Mouse (Mus musculus): Measurements from ENCODE around the gene Hbq1a.

Gene Hbq1a

DNA sequence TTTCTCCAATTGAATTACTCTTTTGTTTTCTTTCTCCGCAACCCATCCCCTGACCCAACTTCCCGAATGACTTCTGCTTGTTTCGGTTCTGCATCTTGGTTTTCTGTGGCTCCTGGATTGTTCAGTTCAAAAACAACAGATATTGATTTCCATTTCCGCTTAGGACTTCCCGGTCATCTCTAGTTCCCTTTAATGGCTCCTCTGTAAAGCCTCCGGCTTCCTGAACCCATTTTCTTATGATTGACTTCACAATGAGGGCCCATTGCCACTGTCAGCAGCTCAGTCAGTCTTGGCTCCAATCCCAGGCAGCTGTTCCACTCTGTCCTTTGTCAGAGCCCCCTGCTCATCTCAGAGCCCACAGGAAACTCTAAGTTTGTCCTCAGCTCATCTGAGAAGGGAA, 31.2 kb downstream of the Hbq1a start:
- peak in 1 of 2 experiments; percentile 61 for DNase-seq

DNA sequence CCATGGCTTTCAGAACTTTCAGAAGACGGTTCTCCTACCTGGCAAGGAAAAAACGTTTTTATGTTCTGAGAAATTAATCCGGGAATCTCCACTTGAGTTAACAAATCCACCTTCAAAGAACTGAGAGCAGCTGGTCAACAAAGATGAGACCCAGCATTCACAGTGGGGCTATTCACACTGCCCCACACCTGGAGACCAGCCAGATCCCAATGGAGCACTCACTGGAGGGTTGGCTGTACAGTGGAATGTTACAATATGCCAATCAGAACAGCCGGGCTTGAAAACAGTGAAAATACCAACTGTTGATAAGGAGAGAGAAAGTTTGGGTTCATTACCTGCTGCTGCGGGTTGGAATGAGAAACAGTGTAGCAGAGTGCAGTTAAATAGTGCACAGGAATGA, 32.0 kb downstream of the Hbq1a start:
- peak in 1 of 2 experiments; percentile 51 for DNase-seq

DNA sequence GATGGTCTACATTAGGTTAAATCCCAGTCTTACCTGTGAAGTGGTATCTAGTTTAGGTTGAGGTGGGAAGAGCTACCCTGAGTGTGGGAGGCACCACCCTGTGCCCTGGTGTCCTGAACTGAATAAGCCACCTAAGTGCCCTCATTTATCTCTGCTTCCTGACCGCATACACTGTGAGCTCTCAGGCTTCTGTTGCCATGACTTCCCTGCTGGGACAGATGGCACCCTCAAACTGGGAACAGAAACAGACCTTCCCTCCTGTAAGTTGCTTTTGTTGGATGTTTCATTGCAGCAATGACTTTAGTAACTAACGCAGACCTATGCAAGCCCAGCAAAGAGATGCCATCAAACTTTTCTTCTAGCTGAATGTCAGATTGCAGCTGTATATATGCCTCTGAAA, 33.4 kb downstream of the Hbq1a start:
- DNase-seq, result no peak

DNA sequence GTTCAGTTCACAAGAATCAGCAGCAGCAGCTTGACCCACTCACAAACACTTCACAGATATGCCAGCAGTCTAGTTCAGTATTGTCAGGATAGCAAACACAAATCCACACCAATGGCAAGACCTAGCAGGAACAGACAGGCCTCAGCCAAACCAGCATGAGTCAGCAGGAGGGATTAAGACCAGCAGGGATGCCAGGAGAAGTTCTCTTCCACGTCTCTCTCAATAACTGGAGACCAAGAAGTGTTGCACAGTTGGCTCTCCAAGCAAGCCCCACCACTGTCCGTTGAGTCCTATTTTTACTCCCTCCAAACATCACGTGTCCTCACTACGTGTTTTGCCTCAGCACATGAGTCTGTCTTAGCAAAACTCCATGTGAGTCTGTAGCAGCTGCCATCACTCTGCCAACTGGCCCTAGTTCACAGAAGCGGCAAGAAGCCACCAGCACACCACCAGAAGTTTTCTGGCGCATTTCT, 36.6 kb downstream of the Hbq1a start:
- DNase-seq, result no peak

DNA sequence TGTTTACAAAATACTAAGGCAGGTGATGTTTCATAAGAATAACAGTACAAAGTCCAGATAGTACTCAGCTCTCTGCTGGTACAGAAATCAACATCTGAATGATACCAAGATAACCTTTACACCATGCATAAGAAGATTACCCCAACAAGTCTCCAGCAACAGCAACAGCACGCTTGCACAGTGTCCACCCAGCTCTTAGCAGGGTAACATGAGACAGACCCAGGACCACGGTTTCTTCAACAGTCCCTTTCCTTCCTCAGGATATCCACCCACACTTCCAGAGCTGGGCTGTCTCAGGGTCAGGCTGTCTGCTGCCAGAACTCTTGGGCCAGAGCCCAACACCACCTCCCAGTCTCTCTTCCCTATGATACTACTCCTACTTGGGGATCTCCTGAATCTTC, 39.3 kb downstream of the Hbq1a start:
- DNase-seq, result no peak

DNA sequence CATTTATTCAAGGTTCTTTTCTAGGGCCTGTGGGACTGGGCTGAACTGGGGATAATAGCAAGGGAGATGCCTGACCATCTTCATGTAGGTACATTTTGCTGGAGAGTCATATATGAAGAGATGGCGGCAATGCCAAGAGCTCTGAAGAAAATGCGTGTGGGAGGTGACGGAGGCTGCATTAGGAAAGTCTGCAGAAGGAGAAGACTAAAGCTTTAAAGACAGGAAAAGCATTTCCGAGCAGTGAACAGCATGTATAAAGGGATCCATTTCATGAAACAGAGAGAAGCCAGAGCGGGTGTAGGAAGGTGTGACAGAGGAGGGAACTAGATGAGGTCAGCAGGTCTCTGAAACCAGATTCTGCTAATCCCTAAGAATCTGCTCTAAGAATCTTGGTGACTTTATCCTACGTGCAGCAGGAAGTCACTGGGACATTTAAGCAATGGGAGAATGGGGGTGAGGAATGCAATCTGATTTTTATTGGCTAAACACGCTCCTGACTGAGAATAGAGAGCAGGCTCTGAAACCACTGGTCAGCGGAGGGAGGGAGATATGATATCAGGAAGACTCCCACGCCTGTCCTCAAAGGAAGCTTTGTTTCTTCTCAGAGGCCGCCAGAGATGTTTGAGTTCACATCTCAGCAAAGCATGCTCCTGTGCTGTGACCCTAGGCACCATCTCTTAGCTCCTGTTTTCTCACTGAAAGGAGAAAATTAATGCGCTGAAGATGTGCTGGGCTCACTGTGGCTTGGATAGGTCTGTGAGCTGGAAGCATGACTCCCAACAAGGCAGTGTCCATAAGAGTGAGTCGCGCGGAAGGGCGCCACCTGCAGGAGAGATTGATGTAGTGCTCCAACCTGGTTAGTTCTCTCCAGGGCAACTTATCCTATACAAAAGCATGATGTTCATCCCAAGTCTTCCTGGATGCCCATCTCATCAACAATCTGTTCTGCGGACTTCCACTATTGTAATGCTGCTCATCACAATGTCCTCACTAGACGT, 40.9 kb downstream of the Hbq1a start:
- peak; percentile 67 to 75 for DNase-seq

DNA sequence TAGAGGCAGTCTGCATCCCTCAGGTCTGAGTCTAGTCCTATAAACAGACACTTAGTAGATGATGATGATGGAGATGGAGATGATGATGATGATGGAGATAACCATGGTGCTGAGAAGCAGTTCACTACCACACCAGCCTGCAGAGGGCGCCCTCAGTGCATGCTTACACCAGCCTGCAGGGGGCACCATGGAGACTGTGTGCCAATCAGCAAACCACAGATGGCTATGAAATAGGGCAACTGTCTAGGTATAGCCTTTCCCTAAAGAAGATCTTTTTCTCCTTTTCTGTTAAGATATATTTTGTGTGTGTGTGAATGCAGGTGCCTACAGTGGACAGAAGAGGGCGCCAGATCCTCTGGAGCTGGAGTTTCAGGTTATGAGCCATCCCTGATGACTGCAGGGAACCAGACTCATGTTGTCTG, 42.9 kb downstream of the Hbq1a start:
- DNase-seq, result peak; percentile 71 to 78

DNA sequence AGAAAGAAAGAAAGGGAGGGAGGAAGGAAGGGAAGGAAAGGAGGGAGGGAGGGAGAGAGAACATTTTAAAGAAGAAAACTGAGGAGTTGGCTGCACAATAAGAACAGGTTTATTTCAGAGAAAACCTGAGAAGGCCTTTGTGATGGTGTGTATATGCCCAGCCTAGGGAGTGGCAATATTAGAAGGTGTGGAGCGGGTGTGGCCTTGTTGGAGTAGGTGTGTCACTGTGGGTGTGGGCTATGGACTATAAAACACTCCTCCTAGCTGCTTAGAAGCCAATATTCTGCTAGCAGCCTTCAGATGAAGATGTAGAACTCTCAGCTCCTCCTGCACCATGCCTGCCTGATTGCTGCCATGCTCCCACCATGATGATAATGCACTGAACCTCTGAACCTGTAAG, 43.5 kb downstream of the Hbq1a start:
- DNase-seq, result no peak

DNA sequence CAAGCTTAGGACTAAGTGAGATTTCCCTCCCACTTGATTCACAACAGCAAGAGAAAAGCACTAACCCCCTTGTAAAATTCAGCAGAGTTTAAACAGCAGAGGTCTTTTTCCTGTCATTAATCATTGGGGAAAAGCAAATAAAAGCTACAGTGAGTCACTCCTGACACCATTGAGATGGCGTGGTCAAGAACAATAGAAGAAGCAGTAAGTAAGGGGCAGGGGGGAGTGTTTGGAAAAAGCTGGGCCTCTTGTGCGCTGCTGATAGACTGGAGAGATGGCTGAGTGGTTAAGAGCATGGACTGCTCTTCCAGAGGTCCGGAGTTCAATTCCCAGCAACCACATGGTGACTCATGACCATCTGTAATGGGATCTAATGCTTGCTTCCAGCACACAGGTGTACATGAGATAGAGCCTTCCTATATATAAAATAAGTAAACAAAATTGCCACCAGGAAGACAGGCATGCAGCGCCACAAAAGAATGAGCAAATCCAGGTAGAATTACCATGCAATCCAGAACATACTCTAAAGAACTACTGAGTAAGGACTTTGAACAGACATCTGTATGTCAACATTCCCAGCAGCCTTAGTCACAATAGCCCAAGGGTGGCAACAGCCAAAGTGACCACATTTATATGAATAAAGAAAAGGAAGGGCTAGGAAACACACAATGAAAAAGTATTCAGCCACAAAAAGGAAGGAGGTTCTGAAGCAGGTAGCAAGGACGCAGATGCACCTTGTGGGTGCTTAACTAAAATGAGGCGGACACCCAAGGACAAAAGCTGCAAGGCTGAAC, 45.8 kb downstream of the Hbq1a start:
- DNase-seq, result no peak

DNA sequence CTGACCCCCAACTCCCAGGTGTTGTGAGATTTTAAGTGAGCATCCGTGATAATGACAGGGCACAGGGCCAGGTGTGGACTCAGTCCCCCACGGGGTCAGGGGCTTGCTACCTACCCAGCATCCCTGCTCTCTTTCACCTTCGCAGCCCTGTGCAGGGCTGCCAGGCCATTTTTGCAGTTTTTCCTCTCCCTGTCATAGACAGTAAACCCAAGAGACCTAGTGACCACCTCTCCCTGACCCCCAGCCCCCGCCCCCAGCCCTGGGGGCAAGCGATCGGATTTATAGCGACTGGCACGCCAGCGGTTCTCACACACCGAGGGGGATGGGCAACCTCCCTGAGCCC, 47.4 kb downstream of the Hbq1a start:
- DNase-seq, result peak in 1 of 2 experiments; percentile 38

DNA sequence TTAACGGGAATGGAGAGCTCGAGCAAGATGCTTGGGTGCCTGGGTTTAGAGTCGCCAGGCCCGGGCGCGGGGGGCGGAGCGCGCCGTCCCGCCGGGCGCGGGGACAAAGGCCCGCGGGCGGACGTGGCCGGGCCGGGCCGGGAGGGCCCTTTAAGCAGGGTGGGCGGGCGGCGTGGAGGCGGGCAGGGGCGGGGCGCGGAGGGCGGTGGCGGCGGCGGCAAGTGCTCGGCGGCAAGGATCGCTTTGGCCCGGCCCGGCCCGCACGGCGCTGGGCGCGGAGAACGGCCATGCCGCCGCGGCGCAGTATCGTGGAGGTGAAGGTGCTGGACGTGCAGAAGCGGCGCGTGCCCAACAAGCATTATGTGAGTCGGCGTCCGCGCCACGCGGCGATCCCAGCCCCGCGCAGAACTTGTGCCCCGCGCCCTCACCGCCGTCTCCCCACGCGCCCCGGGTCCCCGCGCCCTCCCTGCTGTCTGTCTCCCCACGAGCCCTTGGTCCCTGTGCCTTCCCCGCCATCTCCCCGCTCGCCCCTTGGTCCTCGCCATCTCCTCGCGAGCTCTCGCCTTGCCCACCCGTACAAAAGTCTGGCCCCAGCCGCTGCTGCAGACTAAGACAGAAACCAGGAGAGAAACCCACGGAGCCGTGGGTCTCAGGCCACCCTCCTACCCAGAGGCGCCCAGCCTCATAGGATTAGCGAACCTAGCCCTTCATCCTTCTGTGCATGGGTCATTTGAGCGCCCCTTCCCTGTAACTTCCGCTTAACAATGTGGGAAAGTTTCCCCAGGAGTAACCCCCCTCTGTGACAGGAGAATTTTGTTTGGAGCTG, 48.0 kb downstream of the Hbq1a start, which contains the start of gene Sh3pxd2b:
TSS of gene Sh3pxd2b (plus strand) at position 214 of the 826 bp plus-strand sequence.
- peak; percentile 74 to 84 for DNase-seq

DNA sequence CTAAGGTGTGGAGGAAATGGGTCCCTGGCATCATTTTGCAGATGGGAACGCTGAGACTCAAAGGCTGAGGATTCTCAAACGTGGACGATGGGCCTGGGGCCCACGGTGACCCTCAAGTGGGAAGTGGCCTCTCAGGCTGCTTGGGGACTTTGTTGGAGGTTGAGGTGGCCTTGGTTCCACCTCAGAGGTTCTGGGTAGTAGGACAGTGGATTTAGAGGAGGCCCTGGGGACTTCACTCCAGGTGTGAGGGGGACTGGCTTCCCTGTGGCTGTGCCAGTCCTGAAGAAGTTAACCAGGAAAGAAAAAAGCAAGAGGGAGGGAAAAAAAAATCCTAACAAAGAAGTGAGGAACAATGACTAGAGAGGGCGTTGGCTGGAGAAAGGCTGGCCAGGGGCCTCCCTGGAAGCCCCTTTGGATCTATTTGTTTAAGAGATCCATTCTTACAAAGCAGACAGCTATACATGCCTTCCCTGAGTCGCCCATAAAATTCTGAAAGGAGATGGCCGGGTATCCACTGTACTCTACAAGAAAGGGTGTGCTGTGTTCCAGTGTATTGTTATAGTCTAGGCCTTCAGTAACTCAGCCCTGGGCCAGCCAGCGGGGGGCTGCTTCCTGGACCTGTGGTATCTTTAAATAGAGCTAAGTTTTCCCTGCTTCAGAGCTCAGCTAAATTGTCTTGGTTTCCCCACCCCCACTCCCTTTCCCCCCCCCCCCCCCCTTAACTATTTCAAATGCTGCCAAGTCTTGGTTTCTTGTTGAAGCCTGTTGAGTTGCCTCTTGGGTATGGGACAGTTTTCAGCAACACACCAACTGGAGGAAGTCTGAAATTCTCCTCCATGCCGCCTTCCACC, 48.8 kb downstream of the Hbq1a start:
- no peak for DNase-seq

DNA sequence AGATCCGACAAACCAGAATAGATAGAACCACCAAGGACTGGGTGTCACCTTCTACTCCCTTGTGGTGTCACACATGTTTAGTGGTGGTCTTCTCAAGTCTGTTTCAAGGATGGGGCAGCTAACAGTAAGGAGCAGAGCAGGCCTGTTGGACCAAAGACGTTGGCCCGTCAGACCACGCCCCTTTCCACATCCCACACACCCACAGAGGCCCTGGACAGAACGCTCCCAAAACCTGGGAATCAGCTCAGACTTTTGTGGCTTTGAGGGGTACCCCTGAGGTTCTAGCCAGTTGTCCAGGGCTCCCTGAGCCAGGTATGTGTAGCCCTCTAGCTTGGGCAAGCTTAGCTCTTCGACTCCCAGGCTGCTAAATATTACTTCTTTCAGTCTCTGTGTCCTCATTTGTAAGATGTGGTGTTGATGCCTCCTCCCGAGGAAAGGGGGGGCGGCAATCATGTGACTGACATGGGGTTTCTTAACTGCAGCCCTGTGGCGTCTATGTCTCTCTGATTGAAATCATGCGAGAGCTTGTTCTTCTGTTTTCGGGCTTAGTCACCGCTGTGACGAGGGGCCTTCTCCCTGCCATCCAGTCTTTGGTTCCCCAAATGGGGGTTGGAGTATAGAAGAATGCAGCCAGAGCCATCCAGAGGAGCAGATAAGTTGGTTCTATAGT, 49.5 kb downstream of the Hbq1a start:
- DNase-seq, result no peak
